Mouse (Mus musculus) embryonic fibroblast, embryonic 13.5 days (primary cell): ENCODE measurements around the gene Btbd16.

Experiments used
- CTCF ChIP-seq: IDR thresholded peaks from 2 replicates; pipeline ENCODE4 v1.5.1; 2011; ENCODE audit warnings: mild to moderate bottlenecking, control low read depth, low read length, moderate library complexity, borderline replicate concordance; ENCODE audit not compliant: insufficient read depth
- POLR2A ChIP-seq: IDR thresholded peaks from 2 replicates; pipeline ENCODE4 v1.6.1; 2011; ENCODE audit warnings: low read depth, mild to moderate bottlenecking, control low read depth, low read length, moderate library complexity

GRCm38 (mm10) chr7:130773914-130774630, at the start of gene Btbd16:
- no peak for TF ChIP-seq POLR2A
- no peak for TF ChIP-seq CTCF
